Mouse (Mus musculus): ENCODE measurements around the gene 1110051M20Rik.

DNA sequence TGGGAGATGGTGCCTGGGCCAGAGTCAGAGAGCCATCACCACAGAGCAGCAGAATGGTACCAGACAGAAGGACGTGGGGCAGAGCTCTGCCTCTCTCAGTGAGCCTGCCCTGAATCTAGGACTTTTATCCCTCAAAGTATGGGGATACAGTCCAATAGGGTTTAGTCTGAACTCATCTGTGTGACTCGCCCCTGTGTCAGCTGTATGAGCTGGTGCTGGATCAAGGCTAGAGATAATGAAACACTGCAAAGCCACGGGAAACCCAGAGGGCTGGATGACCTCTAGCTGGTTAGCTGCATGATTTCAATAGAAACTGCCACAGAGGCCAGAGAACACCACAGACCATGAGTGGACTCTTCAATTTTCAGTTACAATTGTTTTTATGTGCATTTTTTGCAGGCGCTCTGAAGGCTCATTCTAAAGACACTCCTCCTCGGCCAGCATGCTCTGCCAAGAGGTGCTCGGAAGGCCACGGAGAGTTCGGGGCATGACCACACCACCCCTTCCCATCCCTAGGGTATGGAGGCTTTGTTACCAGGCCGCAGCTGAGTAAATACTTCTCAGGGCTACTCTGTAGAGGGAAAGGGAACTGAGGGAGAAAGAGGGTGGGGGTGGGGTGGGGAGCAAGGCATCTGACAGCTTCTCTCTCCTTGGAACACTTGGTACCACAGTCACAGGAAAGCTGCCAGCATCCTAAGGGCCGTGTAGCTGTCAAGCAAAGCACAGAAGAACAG is 131.8 kb downstream of the 1110051M20Rik start:
- TF ChIP-seq CTCF (IDR thresholded peaks at IDR 0.05; ENCODE audit: low read depth, low read length) (no peak), GATA1 (IDR thresholded peaks at IDR 0.05; ENCODE audit: borderline replicate concordance, low read length) (no peak), POLR2AphosphoS5 (IDR thresholded peaks at IDR 0.05; ENCODE audit: insufficient replicate concordance, low read depth, low read length) (no peak)
